Mouse (Mus musculus) liver (tissue): ENCODE data around the gene Cdh1.
"Not testable (repeated sequence)": the region's sequence is repeated elsewhere in the genome, so short reads cannot be mapped to it uniquely, and the experiment has no call there.

Experiments
- DNase-seq: peaks from one replicate; pipeline ENCODE4 v3.0.0-alpha.2; 2020; ENCODE audit warnings: mixed read lengths

Cdh1 gene

GRCm38 (mm10) chr8:106603131-106603819 lies at the start of gene Cdh1:
TSS of gene Cdh1 (plus strand) at chr8:106603351.
- DNase-seq = peak; percentile 60

GRCm38 (mm10) chr8:106554011-106554410 lies 49.1 kb upstream of the Cdh1 start:
- no peak for DNase-seq

- no peak for DNase-seq
Observed at GRCm38 (mm10) chr8:106556068-106556645, 47.0 kb upstream of the Cdh1 start.

GRCm38 (mm10) chr8:106559844-106560243 lies 43.3 kb upstream of the Cdh1 start:
- peak; percentile 21 for DNase-seq

- peak; percentile 57 for DNase-seq
Observed at GRCm38 (mm10) chr8:106561097-106561865, 41.9 kb upstream of the Cdh1 start.

- no peak for DNase-seq
Observed at GRCm38 (mm10) chr8:106563691-106564182, 39.4 kb upstream of the Cdh1 start.

GRCm38 (mm10) chr8:106569006-106569405 lies 34.1 kb upstream of the Cdh1 start:
- DNase-seq = no peak

- no peak for DNase-seq
Observed at GRCm38 (mm10) chr8:106570386-106570785, 32.8 kb upstream of the Cdh1 start.

- no peak for DNase-seq
Observed at GRCm38 (mm10) chr8:106571551-106572172, 31.5 kb upstream of the Cdh1 start.

GRCm38 (mm10) chr8:106572175-106572574 lies 31.0 kb upstream of the Cdh1 start:
- not testable (repeated sequence) for DNase-seq

GRCm38 (mm10) chr8:106573168-106573567 lies 30.0 kb upstream of the Cdh1 start, which contains the start of gene Gm10073:
TSS of gene Gm10073 (minus strand) at chr8:106573461.
- DNase-seq = not testable (repeated sequence)

- DNase-seq = no peak
Observed at GRCm38 (mm10) chr8:106574283-106574682, 28.9 kb upstream of the Cdh1 start.

GRCm38 (mm10) chr8:106576849-106577555 lies 26.1 kb upstream of the Cdh1 start:
- no peak for DNase-seq

- no peak for DNase-seq
Observed at GRCm38 (mm10) chr8:106579510-106579909, 23.6 kb upstream of the Cdh1 start.

GRCm38 (mm10) chr8:106581344-106582088 lies 21.6 kb upstream of the Cdh1 start:
- DNase-seq = no peak

- no peak for DNase-seq
Observed at GRCm38 (mm10) chr8:106584942-106585670, 18.0 kb upstream of the Cdh1 start.

GRCm38 (mm10) chr8:106585671-106586037 lies 17.5 kb upstream of the Cdh1 start:
- DNase-seq = no peak

GRCm38 (mm10) chr8:106586896-106587295 lies 16.3 kb upstream of the Cdh1 start:
- DNase-seq = no peak

GRCm38 (mm10) chr8:106588443-106589431 lies 14.4 kb upstream of the Cdh1 start:
- no peak for DNase-seq

GRCm38 (mm10) chr8:106592458-106592857 lies 10.7 kb upstream of the Cdh1 start:
- no peak for DNase-seq
